Mouse (Mus musculus) heart, adult 18-20 months (tissue): ENCODE results near the gene Grip1. TPM values are rescaled to one million over a fixed set of nuclear protein-coding genes. Genes with fewer than 3 reads are reported as not detected.
A peak's percentile ranks its signal among the peaks of the same experiment; 100 is the strongest.

Experiments used
- DNase-seq, 2 experiments: peaks; one replicate each; pipeline ENCODE4 v3.0.0; 2021 to 2022; ENCODE audit warnings: mixed read lengths in 1 of 2
- total RNA-seq, 2 experiments: library from RNA; stranded (reverse); gene quantifications; 2 replicates each; pipeline ENCODE4 v1.2.3; 2021

Gene Grip1
- total RNA-seq, 2 experiments from 2014 or later, result 0.50 to 0.59 TPM

DNA sequence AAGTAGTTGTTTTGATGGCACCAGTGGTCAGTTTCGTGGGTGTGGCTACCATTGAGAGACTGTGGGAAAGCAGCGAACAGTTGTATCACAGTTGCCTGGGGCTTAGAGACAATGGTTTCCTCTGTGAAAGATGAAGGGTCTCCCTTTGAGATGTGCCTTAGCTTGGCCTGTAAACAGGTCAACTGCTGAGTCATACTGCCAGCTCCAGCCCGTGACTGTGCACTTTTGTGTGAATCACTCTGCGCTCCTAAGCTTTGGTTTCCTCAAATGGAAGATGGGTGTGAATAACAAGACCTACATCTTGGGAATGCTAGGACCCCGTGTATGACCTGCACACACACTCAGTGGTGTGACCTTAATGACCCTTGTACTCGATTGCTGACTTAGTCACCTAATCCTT is 303.6 kb downstream of the Grip1 start:
- DNase-seq, result no peak

DNA sequence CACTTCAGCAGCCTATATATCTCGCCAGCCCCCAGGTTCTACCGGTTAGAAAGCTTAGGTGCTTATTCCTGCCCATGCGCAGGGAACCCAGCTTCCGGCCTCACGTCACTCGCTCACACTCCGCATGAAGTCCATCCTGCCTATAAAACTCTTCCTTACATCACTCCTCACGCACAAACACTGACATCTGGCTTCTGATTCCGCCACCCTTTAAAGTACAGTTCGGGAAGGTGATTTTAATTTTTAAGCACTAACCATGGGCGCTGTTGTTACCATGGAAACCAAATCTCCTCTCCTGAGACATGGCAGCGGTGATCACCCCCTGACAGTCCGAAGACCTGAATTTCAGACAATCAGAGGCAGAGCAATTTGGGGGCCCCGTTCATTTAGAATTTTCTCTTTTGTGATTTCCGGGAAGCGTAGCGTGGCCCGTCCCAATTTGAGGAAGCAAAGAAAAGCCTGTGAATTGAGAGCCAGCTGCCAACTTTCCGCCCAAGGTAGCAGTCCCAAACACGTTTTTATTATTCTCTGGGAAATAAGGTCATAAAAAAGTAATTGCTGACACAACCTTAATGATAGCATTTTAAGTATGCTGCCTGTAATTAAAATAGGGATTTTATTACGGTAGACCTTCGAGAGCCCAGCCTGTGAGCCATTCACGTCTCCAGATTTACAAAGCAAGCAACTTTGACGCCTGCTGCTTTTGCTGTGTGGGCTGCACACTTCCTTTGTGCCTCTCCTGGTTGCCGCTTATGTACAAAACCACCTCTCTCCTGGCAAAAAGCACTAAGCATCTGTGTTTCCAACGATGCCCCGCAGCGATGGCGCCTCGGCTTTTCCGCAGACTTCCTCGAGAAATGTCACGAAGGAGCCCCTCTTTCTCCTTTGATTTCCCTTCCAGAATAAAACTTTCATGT is 308.1 kb downstream of the Grip1 start:
- DNase-seq, result no peak

DNA sequence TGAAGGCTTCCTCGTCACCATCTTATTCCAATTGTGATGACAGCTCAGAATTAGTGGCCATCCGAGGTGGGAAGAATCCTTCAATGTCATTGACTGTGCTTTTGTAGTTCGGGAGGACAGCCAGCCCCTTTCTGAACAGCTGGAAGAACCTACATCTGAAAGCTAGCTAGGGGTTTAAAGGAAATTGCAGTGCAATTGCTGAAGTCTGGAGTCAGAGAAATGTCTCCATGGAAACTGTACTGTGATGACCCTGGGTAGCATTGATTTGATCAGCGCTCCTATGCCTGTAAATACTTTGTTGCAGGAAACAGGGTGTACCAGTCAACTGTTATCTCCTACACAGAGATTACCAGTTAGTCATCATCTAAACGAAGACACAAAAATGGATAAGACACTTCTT is 325.2 kb downstream of the Grip1 start:
- DNase-seq, result no peak

- no peak for DNase-seq
These were observed 326.0 kb downstream of the Grip1 start for GRCm38 (mm10) chr10:119779657-119780056.

DNA sequence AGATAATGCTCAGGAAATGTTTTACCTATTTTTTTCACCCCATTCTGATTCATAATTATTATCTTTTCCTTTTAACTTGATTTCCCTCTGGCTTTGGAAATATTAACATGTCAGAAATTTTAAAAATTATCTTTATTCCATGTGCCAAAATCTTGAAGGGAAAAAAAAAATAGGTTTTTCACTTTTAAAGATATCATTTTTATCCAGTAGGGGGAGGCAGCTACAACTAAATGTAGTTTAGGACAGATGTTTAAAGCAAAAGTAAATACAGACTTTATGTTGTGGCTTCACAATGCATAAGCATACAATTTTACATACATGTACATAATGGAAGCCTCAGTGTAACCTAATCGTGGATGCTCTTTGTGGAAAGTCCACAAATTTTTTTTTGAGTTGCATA is 336.9 kb downstream of the Grip1 start:
- no peak for DNase-seq

DNA sequence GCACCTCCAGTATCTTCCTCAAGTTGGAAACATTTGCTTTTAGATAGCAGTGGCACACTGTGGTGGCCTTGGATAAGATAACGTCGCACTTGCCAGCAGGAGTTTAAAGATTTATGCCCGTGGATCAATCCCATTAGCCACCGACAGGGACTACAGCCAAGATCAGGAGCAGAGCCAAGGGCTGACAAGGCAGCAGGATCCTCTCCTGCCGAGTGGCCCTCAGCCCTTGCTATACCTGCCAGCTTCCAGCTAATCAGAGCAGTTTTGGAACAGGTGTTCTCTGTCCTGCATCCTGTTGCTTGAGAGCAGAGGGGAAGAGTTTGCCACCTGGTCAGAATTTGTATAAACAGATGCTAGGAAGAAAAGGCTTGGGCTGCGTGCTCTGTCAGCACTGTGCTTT is 348.8 kb downstream of the Grip1 start:
- DNase-seq, result no peak

GRCm38 (mm10) chr10:119803633-119804422 is 350.2 kb downstream of the Grip1 start:
- DNase-seq, result peak; percentile 12 to 51

DNA sequence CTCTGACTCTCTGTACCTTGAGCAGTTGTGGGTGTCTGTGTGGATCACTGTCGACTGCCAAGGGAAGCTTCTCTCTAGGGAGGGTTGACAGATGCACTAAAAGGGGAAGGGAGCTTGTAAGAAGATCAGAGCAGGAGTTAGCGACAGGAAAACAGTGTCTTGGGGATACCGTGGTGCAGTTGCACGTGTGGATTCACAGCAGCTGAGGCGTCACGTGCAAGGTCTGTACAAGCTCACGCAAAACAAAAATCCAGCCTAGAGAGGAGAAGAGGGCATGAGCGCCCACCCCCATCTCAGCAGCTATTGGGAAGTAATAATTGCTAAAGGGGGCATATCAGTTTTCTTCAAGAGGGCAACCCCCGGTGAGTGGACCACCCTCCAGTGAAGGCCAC is 350.8 kb downstream of the Grip1 start:
- DNase-seq, result no peak

GRCm38 (mm10) chr10:119805082-119805481 is 351.5 kb downstream of the Grip1 start:
- no peak for DNase-seq

GRCm38 (mm10) chr10:119806151-119806550 is 352.5 kb downstream of the Grip1 start:
- DNase-seq, result no peak

DNA sequence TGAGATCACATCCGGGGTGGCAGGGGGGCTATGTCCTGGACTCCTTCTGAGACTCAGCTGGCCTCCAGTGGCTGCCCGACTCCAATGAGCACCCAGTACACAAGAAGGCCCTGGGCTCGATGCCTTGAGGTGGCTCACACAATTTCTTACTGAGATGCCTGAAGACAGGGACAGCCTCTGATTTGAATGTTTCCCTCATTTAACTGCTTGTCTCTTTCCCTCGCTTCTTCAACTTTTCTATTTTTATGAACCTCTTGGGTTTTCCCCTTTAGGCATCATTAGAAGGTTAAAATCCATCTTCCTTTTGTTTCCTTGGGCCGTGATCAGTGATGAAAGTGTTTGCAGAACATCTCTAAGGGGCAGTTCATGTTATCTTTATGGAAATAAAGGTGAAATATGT is 354.8 kb downstream of the Grip1 start:
- no peak for DNase-seq

DNA sequence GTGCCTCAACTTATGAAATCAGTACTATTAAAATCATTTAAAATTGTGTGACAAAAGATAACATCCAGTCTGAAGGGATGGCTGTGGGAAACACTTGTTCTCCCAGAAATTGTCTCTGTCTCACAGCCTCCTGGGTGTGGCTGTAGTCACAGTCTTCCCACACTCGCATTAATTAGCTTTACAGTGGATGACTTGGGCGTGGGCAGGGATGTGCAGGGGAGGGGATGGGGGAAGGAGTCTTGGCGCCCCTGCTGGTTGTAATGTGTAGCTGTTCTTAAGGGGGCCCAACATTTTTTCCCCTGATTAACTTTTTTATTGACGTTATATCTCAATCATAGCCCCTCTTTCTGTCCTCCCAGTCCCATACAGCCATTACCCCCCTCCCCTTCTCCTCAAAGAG is 360.5 kb downstream of the Grip1 start:
- DNase-seq, result no peak

DNA sequence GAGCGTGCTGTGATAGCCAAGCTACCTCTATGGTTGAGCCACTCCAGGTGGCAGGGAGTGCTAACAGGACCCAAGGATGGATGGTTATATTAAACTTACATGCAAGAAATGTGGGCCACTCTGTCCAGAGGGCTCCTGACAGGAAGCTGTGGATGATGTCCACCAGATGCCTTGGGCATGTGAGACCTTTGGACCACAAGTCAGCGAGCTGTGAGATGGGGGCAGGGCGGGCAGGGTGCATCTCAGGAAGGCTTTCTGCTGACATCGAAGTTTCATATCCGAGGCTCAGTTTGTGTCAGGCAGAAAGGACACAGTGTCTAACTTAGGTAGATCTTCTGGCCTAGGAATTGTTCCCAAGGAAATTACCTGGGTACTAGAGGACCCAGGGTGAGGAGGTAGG is 362.4 kb downstream of the Grip1 start:
- DNase-seq, result no peak

GRCm38 (mm10) chr10:119818381-119818780 is 364.8 kb downstream of the Grip1 start:
- no peak for DNase-seq

GRCm38 (mm10) chr10:119819102-119819681 is 365.6 kb downstream of the Grip1 start:
- no peak for DNase-seq

GRCm38 (mm10) chr10:119819740-119820139 is 366.1 kb downstream of the Grip1 start:
- no peak for DNase-seq

DNA sequence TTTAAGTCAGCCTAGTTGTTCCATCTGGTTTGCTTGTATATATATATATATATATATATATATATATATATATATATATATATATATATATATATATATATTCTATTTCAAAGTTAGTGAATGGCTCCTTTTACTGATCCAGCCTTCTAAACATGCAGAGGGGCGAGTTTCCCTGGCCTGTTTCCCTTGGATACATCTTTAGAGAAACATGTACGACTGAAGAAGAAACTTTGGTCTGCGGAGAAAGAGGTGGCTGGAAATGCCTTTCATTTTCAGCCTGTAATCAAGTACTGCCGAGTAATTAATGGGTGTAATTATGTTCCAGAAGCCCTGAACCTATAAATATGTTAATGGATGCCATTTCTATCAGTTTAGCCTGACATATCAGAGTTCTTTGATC is 366.8 kb downstream of the Grip1 start:
- no peak for DNase-seq

- DNase-seq, result no peak
These were observed 370.1 kb downstream of the Grip1 start for GRCm38 (mm10) chr10:119823691-119824090.

- DNase-seq, result no peak
These were observed 370.9 kb downstream of the Grip1 start for GRCm38 (mm10) chr10:119824521-119824920.

DNA sequence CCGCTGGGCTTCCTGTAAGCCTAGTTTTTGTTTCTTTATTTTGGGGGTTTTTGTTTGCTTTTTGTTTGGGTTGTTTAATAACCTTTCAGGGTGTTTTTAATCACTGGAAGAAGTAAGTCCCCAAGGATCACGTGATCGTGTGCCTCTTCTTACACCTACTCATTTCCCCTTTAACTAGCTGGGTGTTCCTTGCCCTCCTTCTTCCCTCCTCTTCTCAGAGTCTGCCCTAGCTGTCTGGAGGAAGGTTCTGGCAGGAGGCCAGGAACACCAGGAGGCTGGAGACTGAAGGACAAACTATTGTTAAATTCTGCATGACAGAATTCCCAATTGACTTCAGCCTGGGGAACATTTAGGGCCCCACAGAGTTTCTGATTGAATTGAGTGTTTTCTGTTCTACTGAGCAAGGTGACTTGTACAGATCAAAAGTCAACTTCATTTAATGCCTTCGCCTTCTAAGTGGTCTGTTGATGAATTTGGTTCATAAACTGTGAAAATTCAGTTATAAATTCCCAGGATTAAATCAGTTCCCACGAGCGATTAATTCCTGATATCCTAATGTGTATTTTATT is 376.8 kb downstream of the Grip1 start:
- peak; percentile 22 to 45 for DNase-seq

DNA sequence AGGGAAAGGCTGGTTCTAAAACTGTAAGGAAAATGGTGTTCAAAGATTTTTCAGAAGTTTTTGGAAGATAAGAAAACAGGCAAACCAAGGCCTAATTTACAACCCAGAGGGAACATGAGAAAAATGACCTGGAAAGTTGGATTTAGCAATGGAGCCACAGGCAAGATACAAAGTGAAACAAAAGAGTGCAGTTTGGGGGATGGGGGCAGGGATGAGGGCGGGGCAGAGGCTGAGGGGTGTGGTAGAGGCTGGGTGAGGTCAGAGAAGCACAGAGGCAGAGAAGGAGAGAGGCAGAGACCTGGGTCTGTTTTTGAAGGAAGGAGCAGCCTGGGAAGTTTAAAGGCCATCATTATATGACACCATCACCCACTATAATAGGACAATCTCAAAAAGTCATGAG is 377.5 kb downstream of the Grip1 start:
- no peak for DNase-seq

DNA sequence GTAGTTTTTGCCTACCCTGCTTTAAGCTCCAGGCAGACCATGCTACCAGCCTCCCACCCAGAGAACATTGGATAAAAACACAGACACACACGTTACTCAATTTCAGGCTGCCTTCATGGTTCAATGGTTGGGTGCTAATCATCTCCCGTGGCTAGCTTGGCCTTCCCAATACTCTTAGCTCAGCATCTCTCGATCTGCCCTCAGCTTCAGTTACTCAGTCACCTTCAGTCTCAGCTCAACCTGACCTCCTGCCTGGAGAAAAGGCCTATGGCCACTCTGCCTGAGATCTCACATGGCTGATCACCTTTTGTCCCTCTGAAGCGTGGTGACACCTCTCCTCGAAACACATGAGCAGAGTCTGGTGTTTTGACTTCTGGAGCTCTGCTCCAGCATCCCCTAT is 379.7 kb downstream of the Grip1 start:
- DNase-seq, result no peak

- DNase-seq, result no peak
These were observed 380.5 kb downstream of the Grip1 start for GRCm38 (mm10) chr10:119834122-119834521.
